Mouse (Mus musculus) CH12.LX (cell line): ENCODE measurements around the gene Oosp2.

ENCODE experiments used
- CTCF ChIP-seq, 2 experiments: IDR thresholded peaks in 1 of 2; conservative IDR thresholded peaks in 1 of 2; 2 replicates each; pipeline ENCODE4 v1.5.1; 2011 to 2012; ENCODE audit warnings: low read depth in 2 of 2, low read length in 2 of 2, improper control_type of control experiment in 1 of 2, inconsistent platforms in 1 of 2, mild to moderate bottlenecking in 1 of 2, moderate library complexity in 1 of 2
- ELF1 ChIP-seq: IDR thresholded peaks from 2 replicates; pipeline ENCODE4 v1.6.1; 2014; ENCODE audit warnings: low read depth, mild to moderate bottlenecking, inconsistent platforms, low read length, improper control_type of control experiment
- HCFC1 ChIP-seq: IDR thresholded peaks from 2 replicates; pipeline ENCODE4 v1.6.1; 2012; ENCODE audit warnings: low read depth, mild to moderate bottlenecking, inconsistent platforms, low read length, improper control_type of control experiment
- KAT2A ChIP-seq: IDR thresholded peaks from 2 replicates; pipeline ENCODE4 v1.6.1; 2012; ENCODE audit warnings: low read length, improper control_type of control experiment, inconsistent platforms; ENCODE audit not compliant: insufficient replicate concordance
- POLR2A ChIP-seq: IDR thresholded peaks from 2 replicates; pipeline ENCODE4 v1.6.1; 2011; ENCODE audit warnings: low read depth, mild to moderate bottlenecking, improper control_type of control experiment, low read length
- RCOR1 ChIP-seq: conservative IDR thresholded peaks from 2 replicates; pipeline ENCODE4 v1.6.1; 2012; ENCODE audit warnings: low read depth, mild to moderate bottlenecking, inconsistent platforms, low read length, improper control_type of control experiment
- SIN3A ChIP-seq: IDR thresholded peaks from 2 replicates; pipeline ENCODE4 v1.6.1; 2012; ENCODE audit warnings: low read length, improper control_type of control experiment, inconsistent platforms
- TCF12 ChIP-seq: IDR thresholded peaks from 2 replicates; pipeline ENCODE4 v1.6.1; 2014; ENCODE audit warnings: low read depth, mild to moderate bottlenecking, inconsistent platforms, low read length, improper control_type of control experiment
- UBTF ChIP-seq: IDR thresholded peaks from 2 replicates; pipeline ENCODE4 v1.6.1; 2012; ENCODE audit warnings: low read depth, mild to moderate bottlenecking, inconsistent platforms, low read length, improper control_type of control experiment, moderate library complexity
- ZMIZ1 ChIP-seq: IDR thresholded peaks from 2 replicates; pipeline ENCODE4 v1.6.1; 2012; ENCODE audit warnings: low read depth, mild to moderate bottlenecking, inconsistent platforms, low read length, improper control_type of control experiment

- TF ChIP-seq TCF12 = no peak
- TF ChIP-seq KAT2A = no peak
- no peak for TF ChIP-seq CTCF (conservative IDR thresholded peaks at IDR 0.05 in 1 of 2, IDR thresholded peaks at IDR 0.05 in 1 of 2; ENCODE audit: low read depth in 2 of 2, low read length in 2 of 2)
- TF ChIP-seq POLR2A = no peak
- no peak for TF ChIP-seq ZMIZ1
- TF ChIP-seq ELF1 = no peak
- no peak for TF ChIP-seq SIN3A
- no peak for TF ChIP-seq RCOR1
- TF ChIP-seq UBTF = no peak
- TF ChIP-seq HCFC1 = no peak
Observed at GRCm38 (mm10) chr19:11623551-11623950, 36.8 kb downstream of the Oosp2 start, which contains the start of gene Ms4a2.
